Mouse (Mus musculus) megakaryocyte-erythroid progenitor cell, adult 5-6 weeks (primary cell): ENCODE measurements at regions not wholly inside any gene's neighbourhood (a gene's known extent, or its start where the extent isn't known, plus 50 kb on each side); places are given as distances from the start of the nearest gene placed in this dataset.

Experiments
- ATAC-seq: replicated peaks from 2 replicates; pipeline ENCODE4 v1.8.0; 2016; ENCODE audit warnings: mild to moderate bottlenecking, inconsistent platforms; ENCODE audit not compliant: severe bottlenecking, poor library complexity, low FRiP score, low TSS enrichment

- ATAC-seq = no peak
These were observed 52.1 kb upstream of the Hmcn1 start for GRCm38 (mm10) chr1:151045334-151045733.

DNA sequence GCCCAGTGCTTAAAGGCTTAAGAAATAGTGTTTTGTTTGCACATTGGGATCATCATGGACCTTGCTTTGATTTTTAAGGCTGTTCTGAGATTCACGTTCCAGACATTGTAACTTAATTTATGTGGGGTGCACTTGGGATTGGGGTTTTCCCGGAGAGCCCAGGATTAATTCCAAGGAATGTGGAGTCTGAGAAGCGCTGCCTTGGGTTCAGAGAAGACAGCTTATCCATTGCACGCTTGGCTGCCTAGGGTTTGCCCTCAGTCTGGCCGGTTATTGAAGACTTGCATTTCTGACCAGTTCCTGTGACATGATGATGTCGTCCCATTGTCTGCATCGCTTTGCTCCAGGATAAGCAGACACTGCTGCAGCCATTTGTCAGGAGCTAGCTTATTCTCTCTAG, 53.4 kb upstream of the Hmcn1 start:
- no peak for ATAC-seq

GRCm38 (mm10) chr1:151049726-151050506, 56.7 kb upstream of the Hmcn1 start:
- no peak for ATAC-seq

GRCm38 (mm10) chr1:151050507-151050816, 57.2 kb upstream of the Hmcn1 start:
- ATAC-seq = no peak

DNA sequence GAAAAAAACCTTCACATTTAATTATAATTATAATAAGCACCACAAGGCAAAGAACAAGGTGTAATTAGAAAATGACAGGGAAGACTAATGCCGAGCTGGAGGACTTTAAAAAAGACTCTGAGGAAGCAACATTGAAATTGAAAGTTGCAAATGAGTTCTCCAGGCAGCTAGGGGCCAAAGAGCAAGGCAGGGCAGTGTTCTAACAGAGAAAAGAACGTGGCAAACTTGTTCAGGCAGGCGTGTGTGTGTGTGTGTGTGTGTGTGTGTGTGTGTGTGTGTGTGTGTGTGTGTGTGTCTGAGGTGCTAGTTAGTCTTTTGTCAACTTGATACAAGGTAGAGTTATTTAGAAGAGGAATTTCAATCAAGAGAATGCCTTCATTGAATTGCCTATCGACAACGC, 60.0 kb upstream of the Hmcn1 start:
- no peak for ATAC-seq

GRCm38 (mm10) chr1:151055396-151055795, 62.2 kb upstream of the Hmcn1 start:
- no peak for ATAC-seq

DNA sequence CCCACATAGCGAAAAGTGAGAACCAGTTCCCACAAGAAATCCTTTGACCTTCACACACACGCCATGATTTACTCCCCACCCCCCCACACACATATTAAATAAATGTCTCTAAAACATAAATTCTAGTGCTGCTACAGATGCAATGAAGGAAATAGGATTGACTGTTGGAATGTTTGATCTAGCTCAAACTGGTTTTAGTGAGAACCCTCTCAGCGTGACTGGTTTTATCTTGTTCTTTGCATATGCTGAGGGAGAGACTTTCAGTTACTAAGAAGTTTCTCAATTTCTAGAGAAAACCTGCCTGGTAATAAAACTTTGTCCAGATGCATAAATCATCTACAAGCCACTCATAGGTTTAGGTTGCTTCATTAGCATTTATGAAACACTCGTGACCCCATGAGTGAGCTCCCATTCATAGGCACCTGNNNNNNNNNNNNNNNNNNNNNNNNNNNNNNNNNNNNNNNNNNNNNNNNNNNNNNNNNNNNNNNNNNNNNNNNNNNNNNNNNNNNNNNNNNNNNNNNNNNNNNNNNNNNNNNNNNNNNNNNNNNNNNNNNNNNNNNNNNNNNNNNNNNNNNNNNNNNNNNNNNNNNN, 66.4 kb upstream of the Hmcn1 start:
- ATAC-seq = no peak

GRCm38 (mm10) chr1:151065090-151065567, 71.9 kb upstream of the Hmcn1 start:
- ATAC-seq = 0 out of 2 replicates have a peak, but pooled peaks have one; percentile 52

DNA sequence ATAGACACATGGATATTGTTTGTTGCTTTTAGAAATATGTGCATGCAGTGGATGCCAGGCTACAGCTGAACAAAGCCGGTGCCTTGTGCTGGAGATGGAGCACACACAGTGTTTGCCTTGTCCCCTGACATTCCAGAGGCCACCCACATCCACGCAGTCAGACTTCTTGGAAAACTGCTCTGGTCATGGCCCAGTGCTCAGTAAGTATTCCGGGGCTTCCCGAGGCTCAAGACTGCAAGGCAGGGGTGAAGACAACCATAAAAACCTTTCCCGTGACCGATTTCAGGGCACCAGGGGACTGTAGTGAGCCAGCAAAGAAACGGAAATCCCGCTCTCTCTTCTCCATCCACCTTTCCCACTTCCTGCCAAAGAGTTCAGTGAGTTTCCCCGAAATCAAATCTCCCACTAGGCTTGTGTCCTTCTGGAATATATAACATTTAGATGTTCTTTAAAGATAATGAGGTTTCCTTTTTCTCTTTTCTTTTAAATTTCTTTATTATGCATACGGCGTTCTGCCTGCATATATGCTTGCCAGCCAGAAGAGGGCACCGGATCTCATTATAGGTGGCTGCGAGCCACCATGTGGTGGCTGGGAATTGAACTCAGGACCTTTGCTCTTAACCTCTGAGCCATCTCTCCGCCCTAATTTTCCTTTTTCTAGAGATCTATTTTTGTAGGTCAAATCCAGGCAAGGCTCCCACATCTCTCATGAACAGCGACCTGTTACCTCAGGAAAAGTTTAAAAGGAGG, 73.3 kb upstream of the Hmcn1 start:
- ATAC-seq = no peak

GRCm38 (mm10) chr1:151074508-151075314, 81.5 kb upstream of the Hmcn1 start:
- peak; percentile 61 for ATAC-seq

DNA sequence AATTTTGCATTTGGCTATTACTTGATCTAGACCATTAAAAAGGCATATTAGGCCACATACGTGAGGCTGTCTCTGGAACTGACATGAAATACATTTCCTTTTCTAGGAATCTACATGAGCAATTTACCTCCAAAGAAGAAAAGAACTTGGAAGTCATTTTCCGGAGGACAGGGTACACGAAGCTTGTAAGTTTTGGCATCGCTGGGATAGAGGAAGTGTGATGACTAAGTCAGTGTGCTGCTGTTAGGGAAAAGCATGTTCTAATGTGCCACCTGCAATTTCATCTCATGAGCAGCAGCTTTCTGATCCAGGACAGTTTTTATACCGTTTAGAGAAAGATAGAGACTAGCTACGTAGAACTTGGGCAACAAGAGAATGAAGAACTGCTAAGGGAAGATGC, 82.3 kb upstream of the Hmcn1 start:
- no peak for ATAC-seq

DNA sequence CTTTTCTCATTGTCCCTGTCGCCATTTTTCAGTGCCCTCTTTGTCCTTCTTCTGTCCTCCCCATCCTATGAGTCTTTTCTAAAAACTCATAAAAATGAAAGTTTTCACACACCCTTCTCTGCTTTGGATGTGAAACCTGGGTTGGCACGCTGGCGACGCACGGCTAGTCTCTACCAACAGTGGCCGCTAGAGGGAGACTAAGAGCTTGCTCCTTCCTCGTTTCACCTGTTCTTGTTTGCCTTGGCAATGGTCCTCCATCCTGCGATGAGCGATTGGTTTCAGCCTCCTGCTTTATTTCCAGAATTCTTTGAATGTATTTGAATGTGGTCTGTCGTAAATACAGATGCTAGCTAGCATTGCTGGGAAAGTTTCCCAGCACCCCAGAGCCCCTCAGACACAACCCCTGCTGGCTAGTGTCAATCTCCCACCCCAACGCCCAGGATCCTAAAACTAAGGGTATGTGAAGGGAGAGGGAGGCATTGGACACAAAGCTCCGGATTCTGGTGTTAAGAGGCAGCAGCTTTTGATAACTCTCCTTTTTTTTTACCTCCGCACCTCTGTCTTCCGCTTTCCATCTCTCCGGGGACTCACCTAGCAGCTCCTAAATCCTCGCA, 85.8 kb upstream of the Hmcn1 start:
- ATAC-seq = peak; percentile 58

DNA sequence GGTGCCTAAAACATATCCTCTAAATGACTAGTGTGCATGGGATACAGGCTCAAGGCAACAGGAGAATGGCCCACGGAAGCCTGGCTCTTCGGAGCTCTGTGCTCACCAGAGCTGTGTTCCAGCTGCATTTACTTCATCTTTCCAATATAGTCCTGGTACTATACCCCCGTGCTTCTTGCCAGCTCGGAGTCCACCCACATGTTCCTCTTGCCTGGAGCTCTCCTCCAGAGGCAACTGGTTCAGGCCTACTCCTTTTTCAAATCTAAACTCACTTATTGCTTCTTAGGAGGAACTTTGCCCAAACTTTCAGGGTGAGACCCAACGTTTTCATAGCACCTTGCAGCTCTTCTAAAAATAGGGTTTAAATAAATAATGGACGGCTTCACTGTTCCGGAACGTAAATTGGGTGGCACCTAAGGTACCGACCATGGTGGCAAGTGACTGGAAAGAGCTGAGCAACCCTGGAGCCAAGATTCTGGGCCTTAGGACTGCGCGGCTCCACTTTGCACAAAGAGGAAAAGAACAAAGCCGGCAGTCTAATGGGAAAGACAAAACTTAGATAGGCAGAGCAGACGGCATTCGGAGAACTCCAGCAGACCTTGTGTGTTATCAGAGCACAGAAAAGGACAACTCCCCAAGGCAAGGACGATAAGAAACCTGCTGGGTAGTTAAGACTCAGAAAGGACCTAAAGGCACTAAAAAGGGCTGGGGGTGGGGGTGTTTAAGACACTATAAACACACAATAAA, 86.6 kb upstream of the Hmcn1 start:
- peak; percentile 91 for ATAC-seq

- ATAC-seq = 0 out of 2 replicates have a peak, but pooled peaks have one; percentile 28
These were observed 87.3 kb upstream of the Hmcn1 start for GRCm38 (mm10) chr1:151080510-151080980.

GRCm38 (mm10) chr1:151082510-151083033, 89.3 kb upstream of the Hmcn1 start:
- ATAC-seq = no peak

GRCm38 (mm10) chr1:151083806-151084205, 90.6 kb upstream of the Hmcn1 start:
- ATAC-seq = no peak

DNA sequence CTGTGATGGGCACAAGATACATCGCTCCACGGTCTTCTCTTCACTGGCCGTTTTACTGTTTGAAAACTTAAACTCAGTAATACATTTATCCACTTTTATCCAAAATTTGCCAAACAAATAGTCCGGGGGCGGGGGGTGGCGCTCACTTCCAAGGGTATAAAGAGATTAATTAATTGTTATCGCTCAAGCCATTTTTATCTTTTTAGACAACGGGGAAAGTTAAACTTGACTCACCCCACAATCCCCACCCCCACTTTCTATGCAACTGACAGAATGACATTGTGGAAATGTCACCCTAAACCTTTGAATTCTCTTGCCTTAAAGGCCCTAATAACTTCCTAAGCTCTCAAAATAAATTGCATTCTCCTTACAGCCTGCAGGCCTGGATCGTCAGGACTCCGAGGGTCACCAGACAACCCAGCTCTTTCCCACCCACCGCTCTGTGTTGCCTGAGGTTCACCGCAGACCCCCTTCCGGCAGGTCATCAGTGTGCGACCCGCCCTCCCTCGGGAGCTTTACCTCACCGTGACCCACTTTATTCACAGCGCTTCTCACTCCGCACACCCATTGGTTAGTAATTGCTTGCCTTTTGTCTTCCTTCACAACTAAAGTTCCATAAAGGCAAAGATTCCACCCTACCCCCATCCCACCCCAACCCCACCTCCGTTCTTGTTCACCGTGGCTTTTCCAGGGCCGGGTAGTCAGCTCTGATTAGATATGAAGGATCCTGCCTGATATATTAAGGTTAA, 93.0 kb upstream of the Hmcn1 start:
- no peak for ATAC-seq
